Mouse (Mus musculus): ENCODE results near the gene Smg6.

The Smg6 gene

GRCm38 (mm10) chr11:74925577-74926387 is at the start of gene Smg6, which contains the start of gene Srr:
TSS of gene Smg6 (plus strand) at chr11:74925823.
TSS of gene Srr (minus strand) at chr11:74925948.
- in situ Hi-C loops (cut with MboI, MseI) = no loop called here

- in situ Hi-C loops (cut with MboI, MseI) = loop anchor here (25.0 kb wide), 1 partner anchor 1010 kb away; no protein-coding TSS in a partner anchor
These were observed 48.8 kb upstream of the Smg6 start for GRCm38 (mm10) chr11:74876801-74877200.

- in situ Hi-C loops (cut with MboI, MseI) = loop anchor here (25.0 kb wide), 1 partner anchor 1006 kb away; no protein-coding TSS in a partner anchor
These were observed 44.6 kb upstream of the Smg6 start for GRCm38 (mm10) chr11:74880999-74881398.

GRCm38 (mm10) chr11:74881979-74882378 is 43.6 kb upstream of the Smg6 start:
- in situ Hi-C loops (cut with MboI, MseI) = loop anchor here (25.0 kb wide), 1 partner anchor 1005 kb away; no protein-coding TSS in a partner anchor

GRCm38 (mm10) chr11:74883098-74883497 is 42.5 kb upstream of the Smg6 start:
- in situ Hi-C loops (cut with MboI, MseI) = loop anchor here (25.0 kb wide), 1 partner anchor 1004 kb away; no protein-coding TSS in a partner anchor

DNA sequence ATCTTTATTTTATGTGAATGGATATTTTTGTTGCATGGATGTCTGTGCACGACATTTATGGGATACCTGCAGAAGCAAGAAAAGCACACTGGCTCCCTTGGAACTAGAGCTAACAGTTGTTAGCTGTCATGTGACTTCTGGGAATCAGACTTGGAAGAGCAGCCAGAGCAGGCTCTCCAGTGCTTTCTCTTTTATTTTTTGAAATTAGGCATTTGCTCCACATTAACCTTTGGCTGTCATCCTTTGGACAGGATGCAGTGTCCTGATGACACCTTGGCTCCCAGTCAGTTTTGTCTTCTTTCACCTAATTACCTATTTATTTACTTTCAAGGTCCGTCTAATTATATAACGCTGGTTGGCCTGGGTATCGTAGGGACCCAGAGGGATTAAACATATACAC is 31.0 kb upstream of the Smg6 start:
- in situ Hi-C loops (cut with MboI, MseI) = loop anchor here (25.0 kb wide), 1 partner anchor 993 kb away; no protein-coding TSS in a partner anchor

- in situ Hi-C loops (cut with MboI, MseI) = loop anchor here (25.0 kb wide), 1 partner anchor 991 kb away; no protein-coding TSS in a partner anchor
These were observed 29.4 kb upstream of the Smg6 start for GRCm38 (mm10) chr11:74895980-74896900.

DNA sequence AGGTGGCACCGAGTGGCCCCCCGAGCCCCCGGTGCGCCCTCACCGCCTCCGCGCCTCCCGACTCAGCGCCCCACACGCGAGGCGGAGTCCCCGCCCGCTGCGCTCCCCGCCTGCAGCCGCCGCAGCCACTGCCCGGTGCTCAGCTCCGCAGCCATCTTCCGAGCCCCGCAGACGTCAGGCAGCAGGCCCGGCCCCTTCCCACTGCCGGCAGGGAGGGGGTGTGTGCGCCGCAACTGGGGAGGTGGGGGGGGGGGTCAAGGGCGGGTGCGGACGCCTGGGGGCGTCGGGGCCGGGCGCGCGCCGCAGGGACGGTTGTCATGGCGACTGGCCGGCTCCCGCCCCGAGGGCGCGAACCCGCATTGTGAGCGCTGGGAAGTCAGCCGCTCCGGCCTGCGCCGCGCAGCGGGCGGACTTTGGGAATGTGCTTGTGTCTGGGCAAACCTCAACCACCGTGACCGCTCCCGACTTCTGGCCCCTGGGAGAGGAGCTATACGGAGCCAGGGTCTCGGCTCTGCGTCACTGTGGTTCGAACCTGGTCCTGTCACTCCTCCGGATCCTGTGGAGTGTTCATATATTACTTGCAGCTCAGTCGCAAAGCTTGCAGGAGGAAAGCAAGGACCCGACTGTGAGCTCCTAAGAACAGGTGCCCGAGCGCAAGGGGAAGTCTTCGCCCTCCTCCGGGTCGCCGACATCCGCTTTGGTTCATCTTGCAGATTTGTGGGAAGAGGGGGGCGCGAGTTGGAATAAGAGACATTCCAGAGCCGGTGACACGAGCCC is 28.5 kb upstream of the Smg6 start, which contains the start of gene Sgsm2:
Sgsm2 (minus strand) TSS at position 160 of the 777 bp plus-strand sequence.
- in situ Hi-C loops (cut with MboI, MseI) = loop anchor here (25.0 kb wide), 1 partner anchor 990 kb away; no protein-coding TSS in a partner anchor

GRCm38 (mm10) chr11:74897678-74898516 is 27.7 kb upstream of the Smg6 start, which contains the start of gene Tsr1:
TSS of gene Tsr1 (plus strand) at chr11:74898071.
- in situ Hi-C loops (cut with MboI, MseI) = loop anchor here (25.0 kb wide), 1 partner anchor 989 kb away; no protein-coding TSS in a partner anchor

DNA sequence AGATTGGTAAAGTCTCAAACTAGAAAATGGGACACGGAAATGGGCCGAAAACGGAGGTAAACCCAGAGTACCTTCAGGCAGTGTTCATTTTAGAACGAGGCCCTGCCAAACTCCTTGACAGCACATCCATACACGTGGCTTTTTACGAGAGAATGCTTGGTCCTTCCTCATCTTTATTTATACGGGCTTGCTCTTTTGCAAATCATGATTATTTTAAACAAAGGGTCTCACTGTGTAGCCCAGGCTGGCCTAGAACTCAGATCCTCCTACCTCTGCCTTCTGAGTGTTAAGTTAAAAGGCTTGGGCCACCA is 27.2 kb upstream of the Smg6 start:
- in situ Hi-C loops (cut with MboI, MseI) = loop anchor here (25.0 kb wide), 1 partner anchor 989 kb away; no protein-coding TSS in a partner anchor

- in situ Hi-C loops (cut with MboI, MseI) = no loop called here
These were observed 24.1 kb upstream of the Smg6 start for GRCm38 (mm10) chr11:74901555-74901954.

- in situ Hi-C loops (cut with MboI, MseI) = no loop called here
These were observed 23.2 kb upstream of the Smg6 start for GRCm38 (mm10) chr11:74902416-74902815.

GRCm38 (mm10) chr11:74907850-74908249 is 17.8 kb upstream of the Smg6 start:
- in situ Hi-C loops (cut with MboI, MseI) = no loop called here

DNA sequence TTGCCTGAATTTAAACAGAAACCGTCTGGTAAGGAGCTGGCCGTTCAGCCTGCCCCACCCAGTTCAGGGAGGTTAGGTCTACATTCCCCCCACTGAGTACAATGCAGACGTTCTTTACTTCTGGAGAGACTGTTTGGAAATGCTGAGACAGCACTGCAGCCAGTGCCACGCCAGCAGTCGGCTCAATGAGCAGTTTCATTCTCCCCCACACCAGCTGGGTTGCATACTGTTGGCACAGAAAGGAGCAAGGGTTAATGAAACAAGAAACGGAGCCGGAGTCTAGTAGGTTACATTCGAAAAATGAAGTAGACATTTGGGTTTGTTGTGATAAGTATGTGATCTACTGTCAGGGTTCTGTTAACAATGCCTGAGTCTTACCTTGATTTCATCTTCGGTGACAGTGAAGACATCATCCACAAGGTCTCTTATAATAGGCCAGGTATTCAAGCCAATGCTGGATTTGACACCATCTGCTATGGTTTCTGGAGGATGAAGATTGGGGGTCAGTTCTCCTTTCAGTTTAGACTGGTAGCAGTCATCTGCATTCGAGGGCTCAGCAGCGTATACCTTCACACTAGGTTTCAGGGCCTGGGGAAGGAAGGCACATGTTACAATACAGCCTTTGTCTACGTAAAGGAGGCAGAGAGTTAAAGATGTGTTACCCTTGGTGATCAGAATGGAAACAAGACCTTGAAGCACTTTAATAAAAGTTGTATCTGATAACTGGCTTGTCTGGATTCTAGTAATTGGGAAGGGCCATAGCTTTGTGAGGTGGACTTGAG is 16.8 kb upstream of the Smg6 start:
- in situ Hi-C loops (cut with MboI, MseI) = no loop called here

GRCm38 (mm10) chr11:74909978-74910377 is 15.6 kb upstream of the Smg6 start:
- in situ Hi-C loops (cut with MboI, MseI) = no loop called here

- in situ Hi-C loops (cut with MboI, MseI) = no loop called here
These were observed 13.1 kb upstream of the Smg6 start for GRCm38 (mm10) chr11:74912492-74912891.

DNA sequence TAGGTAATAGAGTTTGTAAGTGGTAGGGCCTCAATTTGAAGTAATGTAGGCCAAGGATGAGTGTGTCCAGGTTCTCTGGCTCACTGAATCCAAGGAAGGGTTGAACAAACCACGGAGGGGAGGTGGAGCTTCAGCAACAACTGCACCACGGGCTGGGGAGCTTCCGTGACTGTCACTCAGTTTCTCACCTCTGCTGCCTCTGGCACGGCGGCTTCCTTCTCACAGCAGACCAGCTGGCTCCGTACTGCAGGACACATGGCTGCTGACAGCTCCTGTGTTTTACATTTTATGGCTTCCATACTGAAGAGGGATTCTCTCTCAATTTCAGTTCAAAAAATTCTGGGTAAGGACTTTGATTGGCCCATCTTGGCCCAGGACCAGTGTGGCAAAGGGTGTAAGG is 6.4 kb upstream of the Smg6 start:
- in situ Hi-C loops (cut with MboI, MseI) = no loop called here

GRCm38 (mm10) chr11:74924149-74924548 is 1.5 kb upstream of the Smg6 start:
- in situ Hi-C loops (cut with MboI, MseI) = no loop called here

DNA sequence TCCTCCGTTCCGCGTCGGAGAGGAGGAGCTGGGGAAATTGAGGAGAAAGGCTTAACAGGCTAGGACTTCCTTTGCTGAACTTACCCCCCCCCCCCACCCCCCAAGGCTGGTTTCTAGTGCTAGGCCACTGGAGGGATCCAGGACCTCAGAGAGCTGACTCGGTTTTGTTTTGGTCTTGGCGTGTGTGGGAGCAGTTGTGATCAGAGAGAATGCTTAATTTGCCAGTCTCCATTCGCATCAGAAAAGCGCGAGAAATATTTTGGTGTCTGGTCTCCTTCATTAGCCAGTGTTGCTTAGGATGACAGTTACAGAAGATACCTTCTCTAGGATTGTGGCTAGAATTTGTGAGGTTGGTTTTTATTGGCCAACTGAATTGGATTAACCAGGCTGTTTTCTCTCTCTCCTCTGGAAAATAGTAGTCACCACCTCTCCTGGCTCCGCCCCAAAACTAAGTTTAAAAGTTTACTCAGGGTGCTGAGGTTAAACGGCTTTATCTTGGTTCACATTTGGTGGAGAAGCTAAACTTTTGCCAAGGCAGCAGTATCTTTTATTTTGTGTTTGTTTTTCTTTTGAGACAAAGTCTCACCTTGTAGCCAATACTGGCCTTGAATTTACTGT is 874 bp downstream of the Smg6 start:
- in situ Hi-C loops (cut with MboI, MseI) = no loop called here

All from T-helper 1 cell (primary cell).